Mouse (Mus musculus) limb, embryonic 10.5 days (tissue): Measurements from ENCODE around the gene Fgfr2. TPM values are rescaled to one million over a fixed set of nuclear protein-coding genes. Genes with fewer than 3 reads are reported as not detected.

Source experiments
- DNase-seq: peaks from one replicate; pipeline ENCODE4 v3.0.0-alpha.2; 2017; ENCODE audit warnings: low spot score
- H3K27ac ChIP-seq: fragments of 300-500 bp; sonication (generic); 2 replicates; pipeline ENCODE4 v1.5.1; 2016; ENCODE audit warnings: mild to moderate bottlenecking
- H3K27me3 ChIP-seq: fragments of 300-500 bp; sonication (generic); 2 replicates; pipeline ENCODE4 v1.6.1; 2016; ENCODE audit warnings: low read depth, mild to moderate bottlenecking; ENCODE audit not compliant: poor library complexity, severe bottlenecking
- H3K36me3 ChIP-seq: fragments of 300-500 bp; sonication (generic); 2 replicates; pipeline ENCODE4 v1.6.1; 2016; ENCODE audit warnings: mild to moderate bottlenecking, moderate library complexity
- H3K4me1 ChIP-seq: fragments of 300-500 bp; sonication (generic); 2 replicates; pipeline ENCODE4 v1.6.1; 2016
- H3K4me3 ChIP-seq: fragments of 300-500 bp; sonication (generic); 2 replicates; pipeline ENCODE4 v1.5.1; 2016; ENCODE audit warnings: mild to moderate bottlenecking, moderate library complexity
- H3K9me3 ChIP-seq: fragments of 300-500 bp; sonication (generic); replicated peaks from 2 replicates; pipeline ENCODE4 v1.6.1; 2016; ENCODE audit warnings: mild to moderate bottlenecking
- WGBS: fragments of 180-500 bp; shearing (Covaris S2); methylation state at CpG from one replicate; pipeline ENCODE4 v1.1.7; 2016; 5-methylcytosine and 5-hydroxymethylcytosine counted together
- polyA plus RNA-seq: library from polyadenylated mRNA; unstranded; fragments of >200 nt; fragmentation: Nextera tagmentation; extraction: Ambion mirVana; gene quantifications from 2 replicates; pipeline ENCODE4 v1.2.1, GENCODE M21; 2016

Gene Fgfr2
- polyA plus RNA-seq, 1 experiment from 2014 or later: 64.4 TPM

GRCm38 (mm10) chr7:132226379-132227074, 896.6 kb downstream of the Fgfr2 start:
- 61% methylated on average over 6 of the region's 6 CpGs for WGBS
- peak; percentile 84 for DNase-seq
- Histone ChIP-seq H3K36me3 (no peaks in the 10 kb centered on the region), H3K9me3 (no peaks in the 10 kb centered on the region), H3K27ac (no peak overlapping the region), H3K27me3 (0 out of 2 replicates have a peak, but pooled peaks cover 6% of the 10 kb centered on the region), H3K4me1 (no peaks in the 10 kb centered on the region), H3K4me3 (no peak overlapping the region)

DNA sequence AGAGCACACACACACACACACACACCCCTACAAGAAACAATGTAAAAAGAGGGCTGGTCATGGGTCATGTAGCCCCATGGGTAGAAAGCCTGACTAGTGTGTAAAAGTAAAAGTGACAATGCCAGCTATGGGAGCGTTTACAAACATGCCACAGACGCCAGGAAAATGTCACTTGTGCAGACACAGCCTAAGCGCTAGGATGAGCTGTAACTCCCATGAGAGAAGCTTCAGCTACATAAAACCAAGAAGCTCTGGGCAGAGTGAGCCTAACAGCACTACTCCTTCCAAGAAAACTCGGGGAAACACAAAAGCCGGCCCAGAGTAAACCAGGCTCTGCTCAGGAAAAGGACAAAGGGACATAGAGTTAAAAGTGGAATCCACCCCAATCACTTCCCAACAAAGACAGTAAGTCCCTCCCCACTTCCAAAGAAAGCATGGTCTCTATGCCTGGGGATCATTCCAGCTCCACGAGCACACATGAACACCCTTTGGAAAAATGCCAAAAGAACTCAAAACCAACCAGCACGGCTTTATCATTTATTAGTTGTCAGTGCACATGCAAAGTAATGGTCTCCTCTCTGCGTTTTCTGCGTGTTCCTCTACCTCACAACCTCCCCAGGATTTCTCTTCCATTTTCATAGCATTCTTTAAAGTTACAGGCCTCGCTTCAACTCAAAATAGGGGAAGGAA, 899.6 kb downstream of the Fgfr2 start:
- H3K4me1 ChIP-seq: no peaks in the 10 kb centered on the region
- H3K9me3 ChIP-seq: no peaks in the 10 kb centered on the region
- WGBS: 76% methylated on average over 10 of the region's 10 CpGs
- no peak overlapping the region for H3K27ac ChIP-seq
- H3K36me3 ChIP-seq: no peaks in the 10 kb centered on the region
- H3K4me3 ChIP-seq: no peak overlapping the region
- 0 out of 2 replicates have a peak, but pooled peaks cover 6% of the 10 kb centered on the region for H3K27me3 ChIP-seq
- DNase-seq: no peak

DNA sequence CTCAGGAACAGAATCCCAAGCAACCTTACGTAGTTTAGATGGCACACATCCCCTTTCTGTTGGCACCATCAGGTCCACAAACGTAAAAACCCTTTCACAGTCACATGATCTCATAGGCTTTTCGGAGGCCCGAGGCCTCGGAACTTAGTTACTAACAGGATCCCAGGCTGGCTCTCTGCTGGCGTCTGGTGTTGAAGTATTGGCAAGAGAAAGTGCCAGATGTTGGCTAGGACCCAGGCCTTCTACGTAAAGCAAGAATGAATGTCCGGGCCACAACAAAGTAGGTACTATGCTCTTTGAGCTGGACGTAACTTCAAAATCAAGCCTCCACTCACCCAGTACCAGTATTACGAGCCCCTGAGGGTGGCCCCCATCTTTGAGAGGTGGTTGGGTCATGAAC, 909.1 kb downstream of the Fgfr2 start:
- DNase-seq: no peak
- Histone ChIP-seq H3K27me3 (peaks cover 6% of the 10 kb centered on the region; the same call in 1 of the 2 replicates), H3K27ac (no peak overlapping the region), H3K4me3 (no peak overlapping the region), H3K4me1 (peaks cover 13% of the 10 kb centered on the region; the same call in 1 of the 2 replicates), H3K9me3 (no peaks in the 10 kb centered on the region), H3K36me3 (no peaks in the 10 kb centered on the region)
- WGBS: 78% methylated on average over 10 of the region's 10 CpGs

DNA sequence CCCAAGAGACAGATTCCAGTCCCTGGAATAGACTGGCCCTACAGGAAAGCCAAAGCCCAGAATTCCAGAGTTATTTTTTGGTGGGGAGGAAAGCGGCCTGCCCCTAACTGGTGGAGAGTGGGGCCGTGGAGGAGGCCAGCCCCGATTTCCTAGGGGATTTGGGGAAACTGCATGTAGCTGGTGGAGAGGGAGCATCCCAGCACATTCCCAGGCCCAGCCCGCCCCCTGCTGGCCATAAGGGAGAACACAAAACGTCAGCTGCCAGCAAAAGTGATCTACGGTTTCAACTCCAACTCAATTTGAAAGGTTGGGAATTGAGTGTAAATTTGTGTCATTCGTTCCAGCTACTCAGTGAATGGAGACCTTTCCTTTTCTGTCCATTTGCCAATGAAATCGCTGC, 909.7 kb downstream of the Fgfr2 start:
- peaks cover 6% of the 10 kb centered on the region; the same call in 1 of the 2 replicates for H3K27me3 ChIP-seq
- H3K27ac ChIP-seq: no peak overlapping the region
- H3K4me1 ChIP-seq: peaks cover 14% of the 10 kb centered on the region; the same call in 1 of the 2 replicates
- no peaks in the 10 kb centered on the region for H3K36me3 ChIP-seq
- no peaks in the 10 kb centered on the region for H3K9me3 ChIP-seq
- WGBS: 11% methylated on average over 8 of the region's 8 CpGs
- peak; percentile 90 for DNase-seq
- no peak overlapping the region for H3K4me3 ChIP-seq

GRCm38 (mm10) chr7:132211920-132212701, 911.0 kb downstream of the Fgfr2 start:
- H3K4me1 ChIP-seq: peaks cover 14% of the 10 kb centered on the region; the same call in 1 of the 2 replicates
- H3K27me3 ChIP-seq: peaks cover 6% of the 10 kb centered on the region; the same call in 1 of the 2 replicates
- H3K9me3 ChIP-seq: no peaks in the 10 kb centered on the region
- DNase-seq: no peak
- 88% methylated on average over 6 of the region's 6 CpGs for WGBS
- peak overlapping the region; percentile 19; the same call in 1 of the 2 replicates for H3K27ac ChIP-seq
- no peaks in the 10 kb centered on the region for H3K36me3 ChIP-seq
- no peak overlapping the region for H3K4me3 ChIP-seq

GRCm38 (mm10) chr7:132210616-132211015, 912.5 kb downstream of the Fgfr2 start:
- Histone ChIP-seq H3K27ac (no peak overlapping the region; the same call in 1 of the 2 replicates), H3K4me1 (peaks cover 14% of the 10 kb centered on the region; the same call in 1 of the 2 replicates), H3K36me3 (no peaks in the 10 kb centered on the region), H3K9me3 (no peaks in the 10 kb centered on the region), H3K4me3 (no peak overlapping the region), H3K27me3 (peaks cover 6% of the 10 kb centered on the region; the same call in 1 of the 2 replicates)
- WGBS: 85% methylated on average over 5 of the region's 5 CpGs
- DNase-seq: no peak

DNA sequence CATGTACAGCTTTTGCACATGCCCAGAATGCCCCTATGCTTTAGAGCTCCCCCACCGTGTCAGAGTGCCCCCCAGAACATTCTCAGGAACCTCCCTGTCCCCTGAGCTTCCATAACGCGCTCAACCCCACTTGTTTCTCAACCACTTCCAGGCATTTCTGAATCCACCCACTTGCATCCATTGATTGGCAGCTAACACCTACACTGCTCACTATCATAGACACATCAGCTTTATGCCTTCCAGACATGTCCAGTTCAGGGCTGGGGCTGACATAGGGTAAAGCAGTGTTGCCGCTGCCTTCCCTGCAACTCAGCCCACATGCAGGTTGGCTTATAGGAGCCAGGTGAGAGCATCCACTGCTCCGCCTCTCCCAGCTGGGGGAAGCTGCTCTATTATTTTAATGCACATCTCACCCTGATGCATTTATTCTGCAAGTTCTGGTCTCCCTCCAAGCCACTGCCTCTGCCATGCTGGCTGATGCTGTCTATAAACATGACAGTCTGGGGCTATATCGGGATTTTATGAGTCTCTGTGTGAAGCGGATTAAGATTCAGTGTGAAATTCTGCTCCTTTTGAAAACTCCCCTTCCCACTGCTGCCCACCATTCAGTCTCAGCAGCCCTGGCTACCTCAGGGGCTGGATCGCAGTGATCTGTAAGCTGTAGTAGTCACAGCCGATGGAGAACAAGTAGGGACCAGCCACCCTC, 914.1 kb downstream of the Fgfr2 start:
- Histone ChIP-seq H3K27ac (0 out of 2 replicates have a peak overlapping the region, but pooled peaks have one; percentile 23), H3K27me3 (no peaks in the 10 kb centered on the region; the same call in 1 of the 2 replicates), H3K36me3 (no peaks in the 10 kb centered on the region), H3K9me3 (no peaks in the 10 kb centered on the region), H3K4me1 (peaks cover 24% of the 10 kb centered on the region), H3K4me3 (no peak overlapping the region)
- WGBS: 81% methylated on average over 9 of the region's 9 CpGs
- DNase-seq: no peak

DNA sequence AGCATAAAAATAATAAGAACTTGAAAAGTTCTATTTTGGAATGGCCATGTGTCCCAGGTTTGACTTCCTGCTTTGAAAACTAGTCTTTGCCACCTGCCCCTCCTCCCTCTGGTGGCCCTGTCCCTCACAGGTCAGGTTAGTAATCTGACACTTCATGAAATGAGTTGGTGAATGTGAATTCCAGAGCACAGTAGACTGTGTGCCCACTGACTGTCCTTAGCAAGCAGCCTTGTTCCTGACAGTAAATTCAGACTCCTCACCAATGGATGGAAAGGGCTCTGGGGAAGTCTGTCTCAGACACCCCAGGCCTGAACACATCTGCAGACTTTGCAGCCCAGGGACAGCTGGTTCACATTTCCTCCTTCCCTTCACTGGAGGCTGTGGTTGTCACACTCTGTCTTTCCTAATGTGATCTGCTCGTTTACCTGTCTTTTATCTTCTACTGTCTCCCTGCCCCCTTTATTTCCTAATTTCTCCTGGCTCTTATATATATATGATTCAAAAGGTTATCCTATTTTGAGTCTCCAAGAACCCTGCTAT, 919.0 kb downstream of the Fgfr2 start:
- H3K36me3 ChIP-seq: no peaks in the 10 kb centered on the region
- WGBS: 6% methylated on average over 1 of the region's 1 CpGs
- H3K27ac ChIP-seq: peak overlapping the region; percentile 77
- H3K27me3 ChIP-seq: peaks cover 9% of the 10 kb centered on the region; the same call in 1 of the 2 replicates
- peaks cover 40% of the 10 kb centered on the region for H3K4me1 ChIP-seq
- H3K9me3 ChIP-seq: no peaks in the 10 kb centered on the region
- DNase-seq: peak; percentile 53
- no peak overlapping the region for H3K4me3 ChIP-seq

- WGBS: 59% methylated on average over 6 of the region's 6 CpGs
- Histone ChIP-seq H3K9me3 (no peaks in the 10 kb centered on the region), H3K27ac (no peak overlapping the region), H3K4me1 (peaks cover 64% of the 10 kb centered on the region), H3K27me3 (peaks cover 9% of the 10 kb centered on the region; the same call in 1 of the 2 replicates), H3K36me3 (no peaks in the 10 kb centered on the region), H3K4me3 (no peak overlapping the region)
- DNase-seq: no peak
Measured at GRCm38 (mm10) chr7:132199686-132200085, 923.5 kb downstream of the Fgfr2 start.

GRCm38 (mm10) chr7:132198806-132199205, 924.3 kb downstream of the Fgfr2 start:
- Histone ChIP-seq H3K4me1 (peaks cover 55% of the 10 kb centered on the region), H3K27ac (no peak overlapping the region), H3K9me3 (no peaks in the 10 kb centered on the region), H3K36me3 (no peaks in the 10 kb centered on the region), H3K4me3 (no peak overlapping the region), H3K27me3 (peaks cover 9% of the 10 kb centered on the region; the same call in 1 of the 2 replicates)
- 85% methylated on average over 1 of the region's 1 CpGs for WGBS
- no peak for DNase-seq

DNA sequence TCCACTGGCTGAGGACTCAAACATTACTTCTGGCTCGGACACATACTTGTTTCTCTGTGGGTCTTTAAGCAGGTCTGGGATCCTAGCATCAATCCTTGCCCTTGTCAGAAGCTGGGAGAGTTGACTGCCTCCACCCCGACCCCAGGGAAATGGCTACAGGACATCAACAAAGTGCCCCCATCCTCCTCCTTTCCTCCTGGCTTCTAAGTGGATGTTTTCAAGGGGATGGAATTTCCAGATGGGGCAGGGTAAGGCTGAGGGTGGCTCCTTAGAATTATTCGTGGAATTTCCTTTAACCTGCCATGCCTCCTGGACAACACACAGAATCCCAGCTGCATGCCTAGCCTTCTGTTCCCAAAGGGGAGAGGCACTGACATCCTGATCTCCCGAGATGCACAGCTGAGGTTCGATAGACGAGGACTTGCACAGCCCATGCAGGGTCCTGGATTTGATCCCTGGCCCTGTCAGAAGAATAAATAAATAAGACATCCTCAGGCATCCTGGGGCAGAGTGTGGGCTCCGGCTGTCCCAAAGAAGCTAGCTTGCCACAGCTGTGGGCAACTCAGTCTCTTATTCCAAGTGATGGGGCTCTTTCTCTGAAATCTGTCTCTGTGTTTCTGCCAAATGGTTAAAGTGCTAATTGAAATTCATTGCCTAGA, 925.2 kb downstream of the Fgfr2 start:
- peaks cover 9% of the 10 kb centered on the region; the same call in 1 of the 2 replicates for H3K27me3 ChIP-seq
- no peak overlapping the region for H3K4me3 ChIP-seq
- H3K4me1 ChIP-seq: peaks cover 46% of the 10 kb centered on the region
- H3K27ac ChIP-seq: no peak overlapping the region
- no peak for DNase-seq
- 39% methylated on average over 7 of the region's 7 CpGs for WGBS
- no peaks in the 10 kb centered on the region for H3K9me3 ChIP-seq
- no peaks in the 10 kb centered on the region for H3K36me3 ChIP-seq
